Mouse (Mus musculus) adrenal gland, adult 2 months (tissue): ENCODE results near the gene Klf15. TPM values are rescaled to one million over a fixed set of nuclear protein-coding genes. Genes with fewer than 3 reads are reported as not detected.

Experiments used
- DNase-seq: peaks from one replicate; pipeline ENCODE4 v3.0.0; 2021
- polyA plus RNA-seq: library from polyadenylated mRNA; depleted of rRNA; stranded (reverse); fragments of >200 nt; gene quantifications from 2 replicates; pipeline ENCODE4 v1.2.3, GENCODE M21; 2012
- total RNA-seq, 2 experiments: library from RNA; stranded (reverse); gene quantifications; 2 replicates each; pipeline ENCODE4 v1.2.3; 2021

Gene Klf15
- total and polyA plus RNA-seq, 3 experiments = 32.6 to 73.8 (median 43.7) TPM

DNA sequence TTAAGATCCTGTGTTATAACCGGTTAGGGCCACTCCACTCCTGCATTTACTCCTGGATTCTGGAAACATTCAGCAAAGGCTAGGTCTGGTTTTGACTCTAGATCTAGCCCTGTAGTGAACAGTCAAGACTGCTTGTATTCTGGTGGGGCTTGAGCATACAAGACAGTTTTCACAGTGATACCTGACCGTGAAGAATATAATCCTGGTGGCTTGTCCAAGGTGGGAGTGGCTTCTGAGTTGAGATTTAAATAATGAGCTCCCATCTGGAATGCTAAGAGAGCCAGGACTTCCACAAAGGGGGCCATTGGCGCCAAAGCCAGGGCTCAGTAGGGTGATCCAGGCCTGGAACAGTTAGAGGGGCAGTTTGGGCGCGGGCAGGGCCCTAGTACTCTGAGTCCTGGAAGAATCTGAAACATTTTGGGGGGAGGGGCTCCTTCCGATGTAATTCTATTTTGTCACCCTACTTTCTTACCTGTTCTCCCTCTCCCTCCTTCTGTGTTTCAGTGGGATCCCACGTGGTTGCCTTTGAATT lies 1.6 kb downstream of the Klf15 start:
- DNase-seq = no peak

DNA sequence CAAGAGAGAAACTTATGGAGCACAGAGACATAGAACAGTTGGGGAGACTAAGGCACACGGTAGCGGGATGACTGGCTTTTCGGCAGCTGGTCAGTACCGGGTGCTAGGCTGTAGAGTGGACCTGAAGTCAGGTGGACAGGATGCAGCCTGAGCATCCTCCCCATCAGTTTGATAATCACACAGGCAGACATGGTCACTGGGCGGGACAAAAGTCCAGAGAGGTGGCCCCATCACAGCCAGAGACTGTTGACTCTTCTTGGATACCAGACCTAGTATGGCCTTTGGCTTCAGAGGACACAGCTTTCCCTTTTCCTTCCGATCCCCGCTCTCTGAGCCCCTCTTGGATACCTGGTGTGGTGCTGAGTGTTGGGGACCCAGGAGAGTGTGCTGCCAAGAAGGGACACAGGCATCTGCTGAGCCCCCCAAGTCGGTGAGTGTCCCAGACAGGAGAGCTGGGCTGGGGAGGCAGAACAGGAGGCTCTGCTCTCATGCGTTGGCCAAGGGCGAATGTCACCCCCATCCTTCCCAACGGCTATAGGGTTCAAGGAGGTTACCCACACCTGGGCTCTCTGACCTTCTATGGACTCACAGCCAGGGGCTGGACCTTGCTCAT lies 2.8 kb downstream of the Klf15 start:
- no peak for DNase-seq

DNA sequence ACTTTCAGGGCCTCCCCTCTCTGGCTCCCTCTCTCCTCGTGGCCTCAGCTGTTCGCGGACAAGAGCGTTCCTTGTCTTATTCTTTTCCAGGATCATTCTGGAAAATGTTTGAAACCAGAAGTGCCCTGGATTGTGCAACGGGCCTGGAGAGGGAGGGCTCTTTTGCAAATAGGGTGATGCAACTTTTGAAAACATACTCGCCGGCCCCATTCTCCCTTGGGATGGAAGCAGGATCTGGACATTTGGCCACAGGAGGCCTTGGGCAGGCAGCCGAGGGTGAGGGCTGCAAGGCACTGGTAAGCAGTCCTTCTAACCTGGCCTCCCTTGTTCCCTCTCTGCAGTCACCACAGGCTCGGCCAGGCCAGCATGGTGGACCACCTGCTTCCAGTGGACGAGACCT lies 3.7 kb downstream of the Klf15 start:
- DNase-seq = peak; percentile 86

DNA sequence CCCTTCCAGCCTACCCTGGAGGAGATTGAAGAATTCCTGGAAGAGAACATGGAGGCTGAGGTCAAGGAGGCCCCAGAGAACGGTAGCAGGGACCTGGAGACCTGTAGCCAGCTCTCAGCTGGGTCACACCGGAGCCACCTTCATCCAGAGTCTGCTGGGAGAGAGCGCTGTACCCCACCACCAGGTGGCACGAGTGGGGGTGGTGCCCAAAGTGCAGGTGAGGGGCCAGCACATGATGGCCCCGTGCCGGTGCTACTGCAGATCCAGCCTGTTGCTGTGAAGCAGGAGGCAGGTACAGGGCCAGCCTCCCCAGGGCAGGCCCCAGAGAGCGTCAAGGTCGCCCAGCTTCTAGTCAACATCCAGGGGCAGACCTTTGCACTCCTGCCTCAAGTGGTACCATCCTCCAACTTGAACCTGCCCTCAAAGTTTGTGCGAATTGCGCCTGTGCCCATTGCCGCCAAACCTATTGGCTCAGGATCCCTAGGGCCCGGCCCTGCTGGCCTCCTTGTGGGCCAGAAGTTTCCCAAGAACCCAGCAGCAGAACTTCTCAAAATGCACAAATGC lies 4.6 kb downstream of the Klf15 start:
- DNase-seq = peak; percentile 40

DNA sequence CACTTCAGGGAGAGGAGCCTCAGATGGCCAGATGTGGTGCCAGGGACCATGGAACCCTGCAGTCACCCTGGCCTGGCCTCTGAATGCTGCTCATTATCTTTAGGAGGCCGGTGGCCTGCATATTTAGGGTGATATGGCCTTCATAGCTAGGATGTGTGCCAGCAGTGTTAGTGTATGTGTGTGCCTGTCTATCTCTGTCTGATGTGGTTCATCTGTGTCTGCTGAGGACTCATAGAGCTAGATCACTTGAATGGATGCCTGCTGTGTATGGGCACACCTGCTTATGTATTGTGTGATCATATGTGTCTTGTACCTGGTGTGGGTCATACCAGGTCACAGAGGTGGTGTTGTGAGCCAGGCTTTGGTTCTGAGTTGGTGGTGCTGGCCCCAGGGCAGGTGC lies 5.8 kb downstream of the Klf15 start:
- DNase-seq = no peak

DNA sequence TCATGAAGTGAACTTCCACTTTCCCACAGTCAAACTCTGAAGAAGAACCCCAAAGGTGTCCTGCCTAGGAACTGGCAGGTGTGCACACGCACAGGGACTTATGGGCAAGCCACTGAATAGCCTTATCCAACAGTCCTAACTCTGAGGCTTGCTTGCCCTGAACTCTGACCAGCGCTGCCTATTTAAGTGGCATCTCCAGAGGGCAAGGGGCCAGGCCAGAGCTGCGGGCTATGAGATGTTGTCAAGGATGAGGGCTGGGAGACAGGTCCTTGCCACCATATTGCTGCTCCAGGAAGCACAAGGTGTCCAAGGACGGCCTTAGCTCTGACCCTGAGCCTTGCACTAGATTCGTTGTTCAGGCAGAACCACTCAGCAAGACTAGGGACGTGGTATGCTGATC lies 6.7 kb downstream of the Klf15 start:
- DNase-seq = no peak

DNA sequence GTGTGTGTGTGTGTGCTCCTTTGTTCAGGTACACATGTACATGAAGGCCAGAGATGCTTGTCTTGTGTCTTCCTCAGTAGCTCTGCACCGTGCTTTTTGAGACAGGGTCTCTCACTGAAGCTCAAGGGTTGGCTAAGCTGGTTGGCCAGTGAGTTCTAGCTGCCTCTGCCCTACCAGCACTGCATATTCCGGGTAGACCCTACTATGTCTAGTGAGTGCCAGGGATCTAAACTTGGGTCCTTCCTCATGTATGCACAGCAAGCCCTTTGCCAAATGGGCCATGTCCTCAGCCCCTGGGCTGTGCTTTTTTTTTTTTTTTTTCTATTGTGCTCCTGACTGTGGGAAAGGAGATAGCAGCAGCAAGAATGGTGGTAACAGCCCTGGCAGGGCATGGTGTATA lies 7.9 kb downstream of the Klf15 start:
- no peak for DNase-seq

DNA sequence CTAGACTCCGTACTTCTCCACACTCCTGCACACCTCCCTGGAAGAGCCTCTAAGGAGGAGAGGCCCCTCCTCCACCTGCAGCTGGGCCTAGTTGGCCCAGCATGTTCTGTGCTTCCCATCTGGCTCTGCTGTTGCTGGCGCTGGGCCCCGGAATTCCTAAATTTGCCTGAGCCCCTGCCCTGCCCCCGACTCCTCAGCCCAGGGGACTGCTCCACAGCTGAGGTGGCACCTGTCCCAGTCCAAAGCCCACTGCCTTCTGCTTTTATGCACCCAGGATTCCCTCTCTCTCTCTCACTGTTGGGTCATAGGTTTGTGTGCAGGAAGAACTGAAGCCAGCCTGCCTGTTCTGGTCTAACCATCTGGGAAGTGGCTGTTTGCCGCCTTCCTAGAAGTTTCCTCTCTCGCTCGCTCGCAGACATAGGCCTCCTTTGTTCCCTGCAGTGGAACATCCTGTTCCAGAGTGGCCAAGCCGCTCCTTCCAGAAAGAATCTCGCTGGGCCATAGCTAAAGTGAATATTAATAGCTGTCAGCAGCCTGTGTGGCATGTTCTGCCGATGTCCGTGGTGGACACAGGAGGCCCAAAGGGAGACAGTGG lies 8.7 kb downstream of the Klf15 start:
- DNase-seq = peak; percentile 19

DNA sequence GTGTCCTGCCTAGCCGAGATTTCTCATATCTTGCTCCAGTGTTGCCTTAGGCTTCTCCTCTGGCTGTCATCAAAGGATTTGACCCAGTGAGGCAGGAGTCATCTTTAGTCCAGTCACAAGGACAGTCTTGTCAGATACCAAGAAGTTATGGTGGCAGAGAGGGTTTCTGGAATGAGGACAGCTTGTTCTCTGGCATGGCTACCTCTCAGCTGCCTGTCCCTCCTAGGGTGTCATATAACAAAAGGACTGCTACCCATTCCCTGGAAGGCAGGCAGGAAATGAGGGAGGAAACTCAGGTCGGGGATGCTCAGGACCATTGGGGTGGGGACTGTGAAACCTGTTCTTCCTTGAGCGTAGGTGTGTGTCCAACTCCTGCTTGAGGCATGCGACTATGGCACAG lies 9.7 kb downstream of the Klf15 start:
- no peak for DNase-seq

DNA sequence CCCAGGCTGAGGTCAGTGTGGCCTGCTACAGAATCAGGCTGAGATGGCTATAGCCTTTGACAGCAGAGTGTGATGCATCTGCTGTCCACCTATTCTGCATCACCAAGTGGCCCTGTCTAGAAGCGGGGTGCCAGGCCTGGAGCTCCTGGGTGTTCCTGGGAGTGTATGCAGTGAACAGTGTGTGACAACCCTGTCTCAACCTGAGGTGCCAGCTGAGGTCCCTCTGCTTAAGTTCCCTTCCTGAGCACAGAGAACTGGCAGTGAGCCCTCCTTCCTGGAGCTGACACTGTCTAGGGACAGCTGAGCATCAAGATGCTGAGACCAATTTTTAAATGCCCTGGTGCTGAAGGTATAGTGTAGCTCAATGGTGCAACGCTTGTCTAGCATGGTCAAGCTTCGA lies 10.3 kb downstream of the Klf15 start:
- no peak for DNase-seq

DNA sequence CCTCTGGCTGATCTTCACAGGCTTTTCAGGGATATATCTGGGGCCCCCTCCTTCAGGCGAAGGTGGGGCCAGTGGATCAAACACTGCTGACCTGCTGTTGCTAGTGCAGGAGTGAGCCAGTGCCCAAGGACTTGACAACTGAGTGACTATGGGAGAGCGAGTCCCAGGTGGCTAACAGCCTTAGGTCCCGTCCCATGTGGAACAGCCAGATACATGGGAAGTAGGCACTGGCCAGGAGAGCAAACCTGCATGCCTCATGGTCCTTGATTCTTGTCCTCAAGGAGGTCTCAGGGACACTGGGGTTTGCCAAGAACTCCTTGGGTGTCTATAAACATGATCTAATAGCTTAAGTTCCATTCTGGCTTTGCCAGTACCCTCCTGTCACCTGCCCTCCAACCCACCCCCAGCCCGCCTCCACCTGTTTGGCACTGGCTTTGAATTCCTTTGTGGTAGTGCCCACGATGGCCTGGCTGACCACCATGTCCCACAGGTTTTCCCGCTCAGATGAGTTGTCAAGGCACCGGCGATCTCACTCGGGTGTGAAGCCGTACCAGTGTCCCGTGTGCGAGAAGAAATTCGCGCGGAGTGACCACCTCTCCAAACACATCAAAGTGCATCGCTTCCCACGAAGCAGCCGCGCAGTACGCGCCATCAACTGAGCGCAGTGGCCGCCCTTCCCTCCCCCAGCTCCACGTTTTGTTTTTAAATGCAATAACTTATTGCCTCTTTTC lies 11.4 kb downstream of the Klf15 start:
- no peak for DNase-seq

DNA sequence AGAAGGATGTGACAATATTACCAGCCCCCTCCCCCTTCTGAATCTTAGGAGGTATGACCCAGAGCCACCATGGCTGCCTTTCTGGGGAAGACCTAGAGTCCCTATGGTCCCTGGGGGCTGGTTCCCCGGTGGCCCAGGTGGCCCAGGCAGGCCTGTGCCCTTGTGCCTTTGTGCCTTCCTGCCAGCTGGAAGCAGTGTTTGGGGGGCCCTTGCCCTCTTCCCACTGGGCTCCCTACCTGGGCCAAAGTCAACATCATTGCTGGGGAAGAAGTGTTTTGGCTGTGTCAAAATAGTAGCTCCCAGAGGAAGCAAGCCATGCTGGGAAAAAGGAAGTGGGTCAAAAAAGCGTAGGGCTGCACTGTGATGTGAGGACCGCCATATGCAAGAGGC lies 12.0 kb downstream of the Klf15 start:
- DNase-seq = no peak

DNA sequence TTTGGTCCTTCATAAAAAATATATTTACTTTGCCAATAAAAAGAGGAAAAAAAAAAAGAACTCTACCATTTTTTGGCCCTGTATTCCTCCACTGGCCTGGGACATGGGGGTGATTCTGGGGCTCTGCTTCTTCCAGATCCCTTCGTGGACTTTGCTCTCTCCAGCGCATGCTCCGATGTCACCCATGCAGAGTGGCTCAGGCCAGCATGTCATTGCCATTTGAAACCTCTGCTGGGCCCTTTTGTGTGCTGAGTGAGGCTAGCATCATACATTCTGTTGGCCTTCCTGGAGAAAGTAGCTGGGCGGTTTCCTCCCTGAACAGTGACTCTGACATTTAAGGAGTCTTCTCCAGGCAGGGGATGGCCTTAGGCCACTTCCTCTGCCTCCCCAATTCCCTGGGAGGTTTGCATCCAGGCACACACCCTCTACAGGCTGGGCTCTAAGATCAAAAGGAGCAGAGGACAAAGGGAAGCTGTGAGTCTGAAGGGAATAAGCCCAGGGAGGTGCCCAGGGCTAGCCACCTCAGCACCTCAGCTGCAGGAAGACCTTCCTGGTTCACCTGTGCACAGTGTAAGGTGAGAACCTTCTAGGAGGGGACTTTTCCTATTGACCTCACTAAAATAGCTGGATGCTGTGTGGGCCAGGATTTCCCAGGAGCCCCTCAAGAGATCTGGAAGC lies 12.9 kb downstream of the Klf15 start:
- no peak for DNase-seq

DNA sequence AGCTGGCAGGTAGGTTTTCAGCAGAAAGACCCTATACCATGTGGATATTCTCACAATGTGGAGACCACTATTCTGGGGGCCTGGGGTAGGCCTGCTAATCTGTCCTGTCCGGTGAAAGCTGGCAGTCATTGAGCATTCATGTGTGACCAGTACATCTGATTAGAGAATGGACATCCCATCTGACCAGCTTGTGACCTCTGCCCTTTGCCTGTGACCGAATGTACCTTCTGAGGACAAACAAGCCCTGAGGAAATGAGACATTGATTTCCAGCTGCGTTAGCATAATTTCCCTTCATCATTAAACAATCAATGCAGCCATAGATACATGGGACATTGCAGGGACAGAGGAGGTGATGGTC lies 13.5 kb downstream of the Klf15 start:
- DNase-seq = no peak

DNA sequence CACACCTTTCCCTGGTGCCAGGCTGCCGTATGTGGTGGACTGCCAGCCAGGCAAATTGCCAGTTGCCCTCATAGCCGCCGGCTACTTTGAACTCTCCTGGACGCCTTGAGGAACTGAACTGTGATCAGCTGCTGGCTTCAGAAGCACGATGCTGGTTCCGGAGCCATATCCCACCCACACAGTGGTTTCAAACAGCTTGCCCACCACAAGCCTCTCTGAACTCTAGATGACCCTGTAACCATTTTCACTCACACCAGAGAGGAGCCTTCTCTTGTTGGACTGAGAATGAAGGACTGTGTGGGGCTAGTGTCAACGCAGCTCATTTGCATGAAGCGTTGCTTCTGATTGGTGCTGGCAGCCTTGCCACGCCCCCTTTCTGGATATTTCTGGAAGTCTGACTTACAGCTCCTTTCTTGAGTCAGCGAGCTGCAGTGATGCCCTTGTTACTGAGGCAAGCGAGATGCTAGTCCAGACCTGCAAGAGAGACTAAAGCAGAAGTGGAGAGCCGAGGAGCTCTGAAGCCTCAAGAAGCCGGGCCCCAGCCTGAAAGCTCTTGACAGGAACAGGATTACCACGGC lies 14.7 kb downstream of the Klf15 start:
- DNase-seq = peak; percentile 50

DNA sequence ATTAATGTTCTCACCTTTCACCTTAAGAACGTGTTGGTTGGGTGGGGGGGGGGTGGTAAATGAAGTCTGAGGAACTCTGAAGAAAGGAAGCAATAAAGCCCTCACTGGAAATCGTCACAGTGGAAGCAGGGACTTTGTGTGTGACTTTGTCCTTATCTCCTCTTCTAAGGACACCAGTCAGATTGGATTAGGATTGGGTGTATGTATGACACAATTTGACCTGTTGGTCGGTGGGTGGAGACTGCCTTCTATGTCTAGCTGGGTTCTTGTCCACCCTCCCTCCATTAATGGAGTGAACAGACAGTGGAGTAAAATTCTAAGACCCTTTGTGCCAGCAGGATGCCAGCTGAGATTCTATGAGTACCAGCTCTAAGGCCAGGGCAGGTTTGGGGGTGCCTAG lies 21.9 kb downstream of the Klf15 start:
- DNase-seq = no peak

DNA sequence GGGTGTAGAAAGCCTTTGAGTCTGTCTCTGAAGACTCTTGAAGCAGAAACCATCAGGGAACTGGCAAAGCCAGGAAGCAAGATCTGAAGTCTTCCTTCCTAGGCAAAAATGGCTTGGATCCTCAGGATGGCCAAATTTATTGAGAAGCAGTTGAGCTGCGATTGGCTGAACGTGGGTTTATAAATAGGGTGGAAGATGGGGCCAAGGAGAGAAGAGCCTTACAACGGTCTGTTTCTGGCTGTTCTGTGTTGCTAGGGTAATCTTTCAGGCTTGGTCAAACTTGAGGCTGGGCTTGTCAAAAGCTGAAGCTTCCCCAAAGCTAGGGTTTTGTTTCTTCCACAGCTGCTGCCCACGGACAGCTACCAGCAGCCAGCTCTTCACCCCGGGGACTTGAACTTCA lies 22.5 kb downstream of the Klf15 start:
- DNase-seq = no peak

DNA sequence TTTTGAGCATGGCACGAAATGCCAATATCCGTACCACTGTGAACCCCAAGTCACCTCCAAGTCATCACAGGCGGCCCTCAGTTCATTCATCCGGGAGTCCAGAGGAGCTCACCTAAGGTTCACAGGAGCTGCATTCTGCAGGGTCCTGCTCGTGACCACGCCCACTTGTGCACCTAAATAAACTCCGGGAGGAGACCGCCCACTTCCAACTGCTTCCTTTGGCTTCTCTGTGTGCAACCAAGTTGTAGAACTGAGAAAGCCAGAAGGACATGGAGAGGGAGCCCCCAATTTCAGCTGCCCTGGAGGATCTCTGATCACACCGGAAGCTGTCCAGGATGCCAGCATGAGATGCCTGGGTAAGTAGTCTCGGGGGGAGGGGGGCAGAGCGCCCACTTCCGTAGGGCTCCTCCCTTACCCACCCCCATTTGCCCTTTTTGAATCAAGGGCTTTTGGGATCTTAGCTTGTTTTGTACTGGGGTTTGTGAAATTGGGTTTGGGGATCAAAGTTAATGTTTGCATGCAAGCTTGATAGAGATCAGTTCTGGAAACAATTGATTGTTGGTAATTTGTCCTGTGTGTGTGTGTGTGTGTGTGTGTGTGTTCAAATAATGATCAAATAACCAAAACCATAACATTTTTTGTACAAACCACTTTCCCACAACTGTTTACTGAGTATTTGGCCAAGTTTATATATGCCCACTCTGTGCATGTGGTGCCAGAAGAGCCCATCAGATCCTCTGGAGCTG lies 24.0 kb downstream of the Klf15 start, which contains the start of gene Aldh1l1:
TSS of gene Aldh1l1 (plus strand) at position 252 of the 746 bp plus-strand sequence.
- DNase-seq = no peak

DNA sequence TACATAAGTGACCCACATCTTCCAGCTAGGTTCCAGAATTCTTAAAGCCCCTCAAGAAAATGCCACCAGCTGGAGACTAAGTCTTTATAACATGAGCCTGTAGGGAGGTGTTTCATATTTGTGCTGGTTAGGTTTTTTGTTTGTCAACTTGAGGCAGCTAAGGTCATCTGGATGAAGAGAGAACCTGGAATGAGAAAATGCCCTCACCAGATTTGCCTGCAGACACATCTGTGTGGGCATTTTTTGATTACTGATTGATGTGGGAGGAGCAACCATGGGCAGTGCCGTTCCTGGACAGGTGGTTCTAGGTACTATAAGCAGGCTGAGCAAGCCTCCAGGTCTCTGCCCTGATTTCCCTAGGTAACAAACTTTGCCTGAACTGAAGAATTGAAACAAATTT lies 25.2 kb downstream of the Klf15 start:
- DNase-seq = no peak

DNA sequence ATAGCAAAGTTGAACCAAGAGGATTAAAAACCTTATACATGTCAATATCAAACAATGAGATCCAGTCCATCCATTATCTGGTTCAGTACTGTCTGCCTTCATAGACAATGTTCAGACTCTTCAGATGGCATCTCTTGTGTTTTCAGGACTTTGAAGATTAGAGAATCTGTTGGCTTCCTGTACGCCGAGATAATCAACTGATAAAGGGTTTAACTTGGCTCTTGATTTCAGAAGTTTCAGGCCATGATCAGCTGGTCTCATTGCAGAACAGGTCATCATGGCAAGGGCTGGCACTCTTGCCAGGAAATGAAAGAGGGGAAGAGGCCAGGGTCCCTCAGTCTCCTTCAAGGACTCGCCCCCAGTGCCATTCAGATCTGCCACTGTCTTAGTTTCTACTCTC lies 27.2 kb downstream of the Klf15 start:
- no peak for DNase-seq

DNA sequence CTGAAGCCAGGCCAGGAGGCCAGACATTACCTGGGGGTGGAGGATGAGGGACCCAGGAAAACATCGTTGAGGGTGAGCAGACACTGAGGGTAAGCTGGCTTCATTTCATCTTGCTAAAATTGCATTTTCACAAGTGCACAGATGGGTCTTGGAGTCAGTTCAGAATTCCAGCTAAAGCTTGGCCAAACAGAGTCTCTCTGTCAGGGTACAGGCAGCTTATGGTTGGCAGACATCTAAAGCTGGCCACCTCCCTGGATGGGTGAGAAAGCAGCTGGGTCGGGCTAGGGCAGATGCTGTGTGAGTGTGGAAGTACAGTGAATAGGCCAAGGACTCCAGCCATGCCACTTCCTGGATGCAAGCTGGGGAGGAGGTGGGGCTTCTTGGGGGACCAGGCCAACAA lies 28.6 kb downstream of the Klf15 start:
- DNase-seq = no peak
